Mouse (Mus musculus): ENCODE data around the gene Slfn1. TPM values are rescaled to one million over a fixed set of nuclear protein-coding genes. Genes with fewer than 3 reads are reported as not detected.
"Not testable (repeated sequence)": the region's sequence is repeated elsewhere in the genome, so short reads cannot be mapped to it uniquely, and the experiment has no call there.

The Slfn1 gene
- polyA plus RNA-seq, 1 experiment from 2014 or later, result not detected

DNA sequence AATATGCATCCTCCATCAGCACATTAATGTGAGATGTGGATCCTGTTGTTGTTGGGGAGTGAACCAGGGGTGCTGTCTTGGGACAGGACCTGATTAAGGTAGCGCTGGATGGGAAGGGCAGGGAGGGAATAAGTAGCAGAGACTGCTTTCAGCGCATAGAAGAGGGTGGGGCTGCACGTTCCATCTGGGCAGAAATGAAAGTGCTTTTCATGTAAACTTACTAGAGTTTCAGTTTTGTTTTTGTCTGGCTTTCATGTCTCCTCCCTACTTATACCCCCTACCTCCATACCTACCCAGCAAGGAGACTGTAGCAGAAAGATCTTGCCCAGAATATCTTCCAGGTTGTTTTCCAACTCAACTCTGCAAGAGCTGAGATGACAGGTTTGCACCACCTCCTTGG, 1.4 kb downstream of the Slfn1 start:
- no peak overlapping the region for H3K4me2 ChIP-seq (replicated peaks)
- 0 out of 2 replicates have a peak, but pooled peaks cover under 1% of the 10 kb centered on the region for H3K27me3 ChIP-seq
- WGBS, result 55% methylated on average over 3 of the region's 3 CpGs
- H3K9ac ChIP-seq, result no peak overlapping the region
- H3K9me3 ChIP-seq, result no peaks in the 10 kb centered on the region
- no peaks in the 10 kb centered on the region for H3K36me3 ChIP-seq
- H3K27ac ChIP-seq, result no peak overlapping the region
- no peak for ATAC-seq (ENCODE audit: low FRiP score, low read depth)
- H3K4me3 ChIP-seq, result no peak overlapping the region
- no peaks in the 10 kb centered on the region for H3K4me1 ChIP-seq

DNA sequence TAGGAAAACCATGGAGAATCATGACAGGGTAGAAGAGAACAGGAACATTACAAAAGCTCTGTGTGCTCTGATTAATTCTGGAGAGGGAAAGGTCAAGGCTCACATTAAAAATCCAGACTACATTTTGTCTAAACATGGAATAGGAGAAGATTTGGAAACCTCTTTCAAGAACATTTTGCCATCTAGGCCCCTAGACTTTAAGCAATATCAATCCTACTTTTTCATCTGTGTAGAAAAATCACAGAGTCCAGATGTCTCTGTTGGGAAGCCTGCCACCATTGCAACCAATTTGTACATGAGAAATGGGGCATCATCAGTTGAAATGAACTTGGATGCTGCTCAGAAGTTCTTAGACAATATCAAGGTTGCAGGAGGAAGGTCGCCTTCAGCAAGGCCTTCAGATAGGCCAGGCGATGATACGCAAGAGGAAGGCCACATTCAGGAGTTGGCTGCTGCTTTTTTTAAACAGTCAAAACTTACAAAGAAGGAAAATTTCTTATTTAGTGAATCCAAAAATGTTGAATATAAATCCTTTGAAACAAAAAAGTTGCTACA, 4.6 kb downstream of the Slfn1 start:
- WGBS, result 89% methylated on average over 3 of the region's 3 CpGs

DNA sequence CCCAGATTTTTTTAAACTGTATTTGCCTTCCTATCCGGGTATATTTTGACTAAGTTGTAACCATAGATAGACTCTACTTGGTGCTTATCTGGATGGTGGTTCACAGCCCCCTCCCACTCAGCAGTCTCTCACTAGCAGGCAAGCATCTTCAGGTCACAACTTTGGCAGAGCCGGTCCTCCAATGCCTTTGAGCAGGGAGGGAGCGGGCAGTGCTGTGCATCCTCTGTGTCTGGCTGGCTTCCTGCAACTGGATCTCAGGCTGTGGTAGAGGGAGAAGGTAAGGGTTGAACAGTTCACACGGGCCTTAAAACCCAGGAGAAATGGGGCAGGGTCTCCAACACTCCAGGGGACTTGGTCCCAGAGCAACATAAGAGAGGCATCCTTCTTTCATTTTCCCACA, 6.5 kb downstream of the Slfn1 start:
- ATAC-seq (ENCODE audit: low FRiP score, low read depth), result no peak
- H3K4me3 ChIP-seq, result no peak overlapping the region
- no peaks in the 10 kb centered on the region for H3K36me3 ChIP-seq
- no peaks in the 10 kb centered on the region for H3K9me3 ChIP-seq
- H3K27ac ChIP-seq, result no peak overlapping the region
- no peak overlapping the region for H3K9ac ChIP-seq
- no peak overlapping the region for H3K4me2 ChIP-seq (replicated peaks)
- WGBS, result 67% methylated on average over 4 of the region's 4 CpGs
- H3K27me3 ChIP-seq, result peaks cover 4% of the 10 kb centered on the region; the same call in 1 of the 2 replicates
- H3K4me1 ChIP-seq, result no peaks in the 10 kb centered on the region

More for the DNA sequence above, 4.6 kb downstream of the Slfn1 start:
- H3K27me3 ChIP-seq, result peaks cover 4% of the 10 kb centered on the region; the same call in 1 of the 2 replicates
- ATAC-seq (ENCODE audit: low FRiP score, low read depth), result no peak
- no peak overlapping the region for H3K27ac ChIP-seq
- H3K4me2 ChIP-seq (replicated peaks), result no peak overlapping the region
- no peaks in the 10 kb centered on the region for H3K36me3 ChIP-seq
- H3K4me3 ChIP-seq, result no peak overlapping the region
- H3K4me1 ChIP-seq, result no peaks in the 10 kb centered on the region
- H3K9me3 ChIP-seq, result no peaks in the 10 kb centered on the region
- no peak overlapping the region for H3K9ac ChIP-seq

GRCm38 (mm10) chr11:83124906-83125305, 8.3 kb downstream of the Slfn1 start:
- H3K4me3 ChIP-seq, result no peak overlapping the region
- H3K27ac ChIP-seq, result no peak overlapping the region
- no peak overlapping the region for H3K9ac ChIP-seq
- H3K4me1 ChIP-seq, result no peaks in the 10 kb centered on the region
- no peaks in the 10 kb centered on the region for H3K9me3 ChIP-seq
- 75% methylated on average over 2 of the region's 2 CpGs for WGBS
- no peaks in the 10 kb centered on the region for H3K36me3 ChIP-seq
- ATAC-seq (ENCODE audit: low FRiP score, low read depth), result no peak
- no peak overlapping the region for H3K4me2 ChIP-seq (replicated peaks)
- H3K27me3 ChIP-seq, result peaks cover 4% of the 10 kb centered on the region; the same call in 1 of the 2 replicates

- not testable (repeated sequence) for ATAC-seq (ENCODE audit: low FRiP score, low read depth); H3K9ac ChIP-seq; H3K9me3 ChIP-seq; H3K4me2 ChIP-seq (replicated peaks); H3K4me3 ChIP-seq; H3K4me1 ChIP-seq; H3K36me3 ChIP-seq; H3K27ac ChIP-seq; H3K27me3 ChIP-seq
- WGBS, result 80% methylated on average over 1 of the region's 1 CpGs
These were observed 9.0 kb downstream of the Slfn1 start for GRCm38 (mm10) chr11:83125633-83126032.

- H3K9ac ChIP-seq; H3K36me3 ChIP-seq; H3K9me3 ChIP-seq; H3K27ac ChIP-seq; H3K27me3 ChIP-seq; H3K4me3 ChIP-seq; ATAC-seq (ENCODE audit: low FRiP score, low read depth); H3K4me1 ChIP-seq; H3K4me2 ChIP-seq (replicated peaks): not testable (repeated sequence)
- 100% methylated on average over 1 of the region's 2 CpGs for WGBS
These were observed 20.6 kb downstream of the Slfn1 start for GRCm38 (mm10) chr11:83137253-83137652.

DNA sequence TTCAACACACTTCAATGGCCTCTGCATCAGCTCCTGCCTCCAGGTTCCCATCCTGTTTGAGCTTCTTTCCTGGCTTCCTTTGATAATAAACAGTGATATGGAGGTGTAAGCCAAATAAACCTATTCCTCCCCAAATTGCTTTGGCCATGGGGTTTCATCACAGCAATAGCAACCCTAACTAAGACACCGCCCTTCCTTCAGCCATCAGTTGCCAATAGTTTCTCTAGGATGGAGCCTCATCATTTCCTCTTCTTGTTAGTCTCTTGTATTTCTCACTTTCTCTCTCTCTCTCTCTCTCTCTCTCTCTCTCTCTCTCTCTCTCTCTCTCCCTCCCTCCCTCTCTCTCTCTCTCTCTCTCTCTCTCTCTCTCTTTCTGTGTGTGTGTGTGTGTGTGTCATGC, 32.3 kb downstream of the Slfn1 start:
- H3K4me1 ChIP-seq; H3K9ac ChIP-seq; H3K36me3 ChIP-seq; H3K27ac ChIP-seq; H3K4me2 ChIP-seq (replicated peaks); ATAC-seq (ENCODE audit: low FRiP score, low read depth); H3K27me3 ChIP-seq; H3K9me3 ChIP-seq; H3K4me3 ChIP-seq: not testable (repeated sequence)
- WGBS, result no CpG with 5 or more reads among the region's 1 CpGs

Other genes with a start within 250 kb of the Slfn1 start
- gene Rffl, start 245.6 kb upstream of the Slfn1 start, polyA plus RNA-seq (2015; fragmentation: Nextera tagmentation; extraction: Ambion mirVana), result 12.3 and 14.7 TPM in 2 replicates
- 9.5 and 12.6 TPM in 2 replicates for gene Rad51d, start 226.2 kb upstream of the Slfn1 start, polyA plus RNA-seq (2015; fragmentation: Nextera tagmentation; extraction: Ambion mirVana)
- 0.19 and 0.23 TPM in 2 replicates for gene Fndc8, start 224.7 kb upstream of the Slfn1 start, polyA plus RNA-seq (2015; fragmentation: Nextera tagmentation; extraction: Ambion mirVana)
- 39.5 and 41.3 TPM in 2 replicates for gene Nle1, start 208.4 kb upstream of the Slfn1 start, polyA plus RNA-seq (2015; fragmentation: Nextera tagmentation; extraction: Ambion mirVana)
- gene Unc45b, start 206.3 kb upstream of the Slfn1 start, polyA plus RNA-seq (2015; fragmentation: Nextera tagmentation; extraction: Ambion mirVana), result 18.2 and 20.0 TPM in 2 replicates
- gene Slfn5, start 165.5 kb upstream of the Slfn1 start, polyA plus RNA-seq (2015; fragmentation: Nextera tagmentation; extraction: Ambion mirVana), result 1.0 and 1.3 TPM in 2 replicates
- gene Slfn9, start 125.0 kb upstream of the Slfn1 start, polyA plus RNA-seq (2015; fragmentation: Nextera tagmentation; extraction: Ambion mirVana), result 14.4 and 17.1 TPM in 2 replicates
- 0.36 and 0.39 TPM in 2 replicates for gene Slfn8, start 96.0 kb upstream of the Slfn1 start, polyA plus RNA-seq (2015; fragmentation: Nextera tagmentation; extraction: Ambion mirVana)
- 2.7 and 3.2 TPM in 2 replicates for gene Slfn2, start 51.7 kb upstream of the Slfn1 start, polyA plus RNA-seq (2015; fragmentation: Nextera tagmentation; extraction: Ambion mirVana)
- 0.17 and 0.29 TPM in 2 replicates for gene Slfn4, start 58.3 kb downstream of the Slfn1 start, polyA plus RNA-seq (2015; fragmentation: Nextera tagmentation; extraction: Ambion mirVana)
- 0.65 and 0.68 TPM in 2 replicates for gene Slfn3, start 74.5 kb downstream of the Slfn1 start, polyA plus RNA-seq (2015; fragmentation: Nextera tagmentation; extraction: Ambion mirVana)
- 0.15 and 0.29 TPM in 2 replicates for gene Slfn14, start 169.9 kb downstream of the Slfn1 start, polyA plus RNA-seq (2015; fragmentation: Nextera tagmentation; extraction: Ambion mirVana)
- gene Ap2b1, start 182.2 kb downstream of the Slfn1 start, polyA plus RNA-seq (2015; fragmentation: Nextera tagmentation; extraction: Ambion mirVana), result 51.6 and 57.8 TPM in 2 replicates
- 16.0 and 16.2 TPM in 2 replicates for gene Pex12, start 185.7 kb downstream of the Slfn1 start, polyA plus RNA-seq (2015; fragmentation: Nextera tagmentation; extraction: Ambion mirVana)